Mouse (Mus musculus): ENCODE results near the gene Ctcf.
"Not testable (repeated sequence)": the region's sequence is repeated elsewhere in the genome, so short reads cannot be mapped to it uniquely, and the experiment has no call there.

Ctcf gene

GRCm38 (mm10) chr8:105636018-105636962 is at the start of gene Ctcf:
Ctcf (plus strand) TSS chr8:105636568.
- peak; percentile 83 to 87 for DNase-seq (ENCODE audit: low spot score in 2 of 2)

- no peak for DNase-seq (ENCODE audit: low spot score in 2 of 2)
These were observed 43.9 kb upstream of the Ctcf start for GRCm38 (mm10) chr8:105592431-105592830.

GRCm38 (mm10) chr8:105593859-105594258 is 42.5 kb upstream of the Ctcf start:
- DNase-seq (ENCODE audit: low spot score in 2 of 2): peak in 1 of 2 experiments; percentile 20

- DNase-seq (ENCODE audit: low spot score in 2 of 2): no peak
These were observed 41.7 kb upstream of the Ctcf start for GRCm38 (mm10) chr8:105594451-105595242.

- DNase-seq (ENCODE audit: low spot score in 2 of 2): no peak
These were observed 39.9 kb upstream of the Ctcf start for GRCm38 (mm10) chr8:105596362-105597034.

- no peak for DNase-seq (ENCODE audit: low spot score in 2 of 2)
These were observed 37.6 kb upstream of the Ctcf start for GRCm38 (mm10) chr8:105598777-105599176.

- no peak for DNase-seq (ENCODE audit: low spot score in 2 of 2)
These were observed 35.1 kb upstream of the Ctcf start for GRCm38 (mm10) chr8:105601301-105601700.

GRCm38 (mm10) chr8:105602540-105602939 is 33.8 kb upstream of the Ctcf start:
- not testable (repeated sequence) for DNase-seq (ENCODE audit: low spot score in 2 of 2)

- DNase-seq (ENCODE audit: low spot score in 2 of 2): peak; percentile 57 to 67
These were observed 31.5 kb upstream of the Ctcf start, which contains the start of gene Ripor1 for GRCm38 (mm10) chr8:105604804-105605381. Ripor1 (plus strand) TSS chr8:105605255.

- DNase-seq (ENCODE audit: low spot score in 2 of 2): peak in 1 of 2 experiments; percentile 42
These were observed 30.7 kb upstream of the Ctcf start for GRCm38 (mm10) chr8:105605491-105606188.

GRCm38 (mm10) chr8:105606189-105607023 is 30.0 kb upstream of the Ctcf start:
- DNase-seq (ENCODE audit: low spot score in 2 of 2): peak; percentile 81 to 88

GRCm38 (mm10) chr8:105607062-105607461 is 29.3 kb upstream of the Ctcf start:
- DNase-seq (ENCODE audit: low spot score in 2 of 2): no peak

GRCm38 (mm10) chr8:105607684-105608083 is 28.7 kb upstream of the Ctcf start:
- DNase-seq (ENCODE audit: low spot score in 2 of 2): no peak

- no peak for DNase-seq (ENCODE audit: low spot score in 2 of 2)
These were observed 27.0 kb upstream of the Ctcf start for GRCm38 (mm10) chr8:105609355-105609754.

GRCm38 (mm10) chr8:105609771-105610170 is 26.6 kb upstream of the Ctcf start:
- DNase-seq (ENCODE audit: low spot score in 2 of 2): no peak

- DNase-seq (ENCODE audit: low spot score in 2 of 2): no peak
These were observed 24.5 kb upstream of the Ctcf start for GRCm38 (mm10) chr8:105611836-105612235.

- DNase-seq (ENCODE audit: low spot score in 2 of 2): no peak
These were observed 23.3 kb upstream of the Ctcf start for GRCm38 (mm10) chr8:105613037-105613436.

- no peak for DNase-seq (ENCODE audit: low spot score in 2 of 2)
These were observed 22.4 kb upstream of the Ctcf start for GRCm38 (mm10) chr8:105613830-105614511.

- DNase-seq (ENCODE audit: low spot score in 2 of 2): no peak
These were observed 20.4 kb upstream of the Ctcf start for GRCm38 (mm10) chr8:105615942-105616341.

All from frontal cortex, postnatal 14 days (tissue).